Mouse (Mus musculus) limb, embryonic 11.5 days (tissue): ENCODE measurements around the gene Sv2b. TPM values are rescaled to one million over a fixed set of nuclear protein-coding genes. Genes with fewer than 3 reads are reported as not detected.

Experiments
- ATAC-seq: fragments of 200-750 bp; cut with Nextera tagmentation; 2 replicates; pipeline ENCODE4 v1.8.0; 2017; ENCODE audit warnings: low read depth; ENCODE audit not compliant: insufficient number of reproducible peaks, low FRiP score, low TSS enrichment
- DNase-seq: peaks from one replicate; pipeline ENCODE4 v3.0.0-alpha.2; 2015; ENCODE audit warnings: low spot score
- H3K27ac ChIP-seq: fragments of 300-500 bp; sonication (generic); replicated peaks from 2 replicates; pipeline ENCODE4 v1.5.1; 2014; ENCODE audit warnings: low read depth, mild to moderate bottlenecking, low read length
- H3K27me3 ChIP-seq: fragments of 300-500 bp; sonication (generic); 2 replicates; pipeline ENCODE4 v1.6.1; 2014; ENCODE audit warnings: mild to moderate bottlenecking, low read length, mixed read lengths; ENCODE audit not compliant: control insufficient read depth, insufficient read depth
- H3K36me3 ChIP-seq: fragments of 300-500 bp; sonication (generic); 2 replicates; pipeline ENCODE4 v1.6.1; 2014; ENCODE audit warnings: mild to moderate bottlenecking, low read length, moderate library complexity, mixed read lengths; ENCODE audit not compliant: control insufficient read depth, insufficient read depth
- H3K4me1 ChIP-seq: fragments of 300-500 bp; sonication (generic); 2 replicates; pipeline ENCODE4 v1.6.1; 2014; ENCODE audit warnings: low read length, mixed read lengths; ENCODE audit not compliant: control insufficient read depth, insufficient read depth
- H3K4me2 ChIP-seq: fragments of 300-500 bp; sonication (generic); 2 replicates; pipeline ENCODE4 v1.6.1; 2014; ENCODE audit warnings: low read depth, mild to moderate bottlenecking, moderate library complexity; ENCODE audit not compliant: severe bottlenecking
- H3K4me3 ChIP-seq: fragments of 300-500 bp; sonication (generic); 2 replicates; pipeline ENCODE4 v1.5.1; 2014; ENCODE audit warnings: low read depth, low read length
- H3K9ac ChIP-seq: fragments of 300-500 bp; sonication (generic); 2 replicates; pipeline ENCODE4 v1.6.1; 2014; ENCODE audit warnings: mild to moderate bottlenecking, low read length
- H3K9me3 ChIP-seq: fragments of 300-500 bp; sonication (generic); 2 replicates; pipeline ENCODE4 v1.6.1; 2016; ENCODE audit warnings: low read length; ENCODE audit not compliant: control insufficient read depth
- WGBS: fragments of 180-500 bp; shearing (Covaris S2); extraction: QIAGEN DNeasy Blood & Tissue Kit; methylation state at CpG from one replicate; pipeline ENCODE4 v1.1.7; 2014; 5-methylcytosine and 5-hydroxymethylcytosine counted together
- polyA plus RNA-seq: library from polyadenylated mRNA; unstranded; fragments of >200 nt; fragmentation: Nextera tagmentation; extraction: Ambion mirVana; gene quantifications from 2 replicates; pipeline ENCODE4 v1.2.1, GENCODE M21; 2014

Gene Sv2b
- polyA plus RNA-seq, 1 experiment from 2014 or later, result 1.1 TPM

DNA sequence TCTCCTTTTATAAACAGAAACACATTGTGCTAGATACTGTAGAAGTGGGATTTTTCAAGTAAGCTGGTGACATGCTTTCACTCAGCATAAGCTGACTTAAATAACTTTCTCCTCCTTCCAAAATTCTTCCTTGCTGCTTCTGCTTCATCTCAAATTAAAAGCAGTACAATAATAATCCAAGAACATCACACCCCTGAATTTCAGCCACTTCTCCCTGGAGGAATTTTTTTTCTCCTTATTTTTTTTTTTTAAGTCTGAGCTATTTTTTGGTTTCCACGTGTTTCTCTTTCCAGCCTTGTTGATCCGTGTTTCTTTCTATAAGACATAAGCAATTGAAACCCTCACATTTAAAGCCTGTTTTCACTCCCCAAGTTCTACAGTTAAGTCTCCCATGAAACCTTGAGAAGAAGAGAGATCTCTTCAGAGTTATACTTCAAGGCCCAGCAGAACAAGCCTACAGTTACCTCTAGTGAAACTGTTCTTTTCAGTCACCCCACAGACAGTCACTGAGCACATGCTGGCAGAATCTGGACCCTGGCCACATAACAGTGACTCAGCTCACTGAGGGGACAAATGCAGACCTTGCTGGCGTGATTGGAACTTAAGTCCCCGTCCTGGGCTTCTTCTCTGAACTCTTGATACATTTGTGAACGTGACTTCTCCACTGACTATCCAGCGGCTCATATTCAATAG is 6.4 kb downstream of the Sv2b start:
- Histone ChIP-seq H3K4me1 (no peaks in the 10 kb centered on the region), H3K27me3 (peaks cover 13% of the 10 kb centered on the region), H3K9me3 (no peaks in the 10 kb centered on the region), H3K9ac (no peak overlapping the region), H3K4me2 (no peak overlapping the region), H3K27ac (no peak overlapping the region), H3K4me3 (no peak overlapping the region), H3K36me3 (no peaks in the 10 kb centered on the region)
- ATAC-seq (no peak), DNase-seq (no peak)
- WGBS, result 89% methylated on average over 6 of the region's 6 CpGs

DNA sequence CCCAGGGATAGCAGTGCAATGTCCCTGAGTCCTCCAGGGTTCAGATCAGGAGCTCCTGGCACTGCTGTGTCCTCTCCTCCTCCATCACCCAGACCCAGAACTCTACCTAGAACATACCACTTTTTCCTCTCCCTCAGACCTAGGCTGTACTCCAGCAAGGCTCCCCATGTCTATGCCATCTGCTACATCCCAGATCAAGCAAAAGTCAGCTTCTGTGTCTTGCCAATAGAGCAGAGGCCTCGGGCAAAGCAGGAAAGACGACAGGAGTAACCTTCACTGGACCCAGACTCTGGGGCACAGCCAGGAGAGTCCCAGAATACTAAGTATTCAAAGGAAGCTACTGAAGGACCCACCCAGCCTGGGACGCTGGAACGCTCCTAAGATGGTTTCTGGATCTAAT is 9.8 kb downstream of the Sv2b start:
- Histone ChIP-seq H3K4me3 (no peak overlapping the region), H3K9ac (no peak overlapping the region), H3K4me2 (no peak overlapping the region), H3K27ac (no peak overlapping the region), H3K36me3 (no peaks in the 10 kb centered on the region), H3K9me3 (no peaks in the 10 kb centered on the region), H3K4me1 (no peaks in the 10 kb centered on the region), H3K27me3 (0 out of 2 replicates have a peak, but pooled peaks cover 2% of the 10 kb centered on the region)
- 86% methylated on average over 4 of the region's 4 CpGs for WGBS
- ATAC-seq (no peak), DNase-seq (no peak)

DNA sequence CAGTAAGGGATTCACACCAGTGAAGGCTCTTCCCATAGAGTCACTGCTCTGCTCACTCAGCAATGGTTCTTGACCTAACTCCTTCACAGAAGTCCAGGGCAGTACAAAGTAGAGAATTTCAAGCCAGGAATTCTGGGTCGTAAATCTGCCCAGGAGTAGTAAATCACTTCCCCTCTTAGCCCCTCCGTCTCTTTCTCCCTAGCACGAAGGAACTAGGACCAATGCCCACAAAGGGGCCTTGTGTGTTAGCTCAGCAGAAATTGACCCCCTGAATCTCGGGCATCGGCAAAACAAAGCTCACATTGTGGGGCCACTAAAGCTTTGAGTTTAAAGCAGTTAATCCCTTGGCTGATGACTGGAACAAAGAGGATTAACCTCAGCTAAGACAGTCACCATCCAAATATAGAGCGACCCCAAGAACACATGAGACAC is 12.4 kb downstream of the Sv2b start:
- Histone ChIP-seq H3K4me1 (no peaks in the 10 kb centered on the region), H3K9me3 (no peaks in the 10 kb centered on the region), H3K27me3 (no peaks in the 10 kb centered on the region), H3K4me2 (no peak overlapping the region), H3K9ac (no peak overlapping the region), H3K27ac (no peak overlapping the region), H3K4me3 (no peak overlapping the region), H3K36me3 (no peaks in the 10 kb centered on the region)
- DNase-seq (peak; percentile 51), ATAC-seq (peak; percentile 65)
- WGBS, result 17% methylated on average over 6 of the region's 6 CpGs

DNA sequence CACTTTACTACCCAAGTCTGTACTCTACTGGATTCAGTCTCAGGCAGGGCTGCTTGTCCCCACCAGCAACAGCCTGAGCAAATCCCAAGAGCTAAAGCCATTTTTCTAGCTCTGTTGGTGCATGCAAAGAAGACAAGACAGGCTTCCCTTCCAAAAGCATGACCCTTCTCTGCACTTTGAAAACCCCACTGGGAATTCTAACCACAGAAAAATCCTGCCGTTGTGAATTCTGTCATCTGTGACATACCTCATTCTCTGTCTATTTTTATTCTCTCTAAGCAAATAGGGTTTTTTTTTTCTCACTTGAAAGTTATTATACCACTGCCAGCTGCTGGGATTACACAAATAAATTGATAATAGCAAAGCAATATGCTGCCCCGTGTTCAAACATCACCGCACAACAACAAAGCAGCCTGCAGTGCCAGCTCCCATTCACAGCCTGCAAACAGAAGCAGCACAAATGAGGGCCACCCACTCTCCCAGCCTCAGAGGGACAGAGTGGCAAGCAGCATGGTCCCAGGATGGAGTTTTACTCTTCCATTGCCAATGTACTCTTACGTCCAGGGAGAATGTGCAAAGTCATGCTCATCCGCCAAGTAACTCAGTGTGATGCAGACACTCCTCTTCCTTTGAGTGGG is 13.7 kb downstream of the Sv2b start:
- Histone ChIP-seq H3K4me3 (no peak overlapping the region), H3K4me2 (no peak overlapping the region), H3K4me1 (no peaks in the 10 kb centered on the region), H3K27ac (no peak overlapping the region), H3K36me3 (no peaks in the 10 kb centered on the region), H3K9ac (no peak overlapping the region), H3K9me3 (no peaks in the 10 kb centered on the region), H3K27me3 (no peaks in the 10 kb centered on the region)
- ATAC-seq (no peak), DNase-seq (no peak)
- WGBS, result 81% methylated on average over 5 of the region's 5 CpGs

DNA sequence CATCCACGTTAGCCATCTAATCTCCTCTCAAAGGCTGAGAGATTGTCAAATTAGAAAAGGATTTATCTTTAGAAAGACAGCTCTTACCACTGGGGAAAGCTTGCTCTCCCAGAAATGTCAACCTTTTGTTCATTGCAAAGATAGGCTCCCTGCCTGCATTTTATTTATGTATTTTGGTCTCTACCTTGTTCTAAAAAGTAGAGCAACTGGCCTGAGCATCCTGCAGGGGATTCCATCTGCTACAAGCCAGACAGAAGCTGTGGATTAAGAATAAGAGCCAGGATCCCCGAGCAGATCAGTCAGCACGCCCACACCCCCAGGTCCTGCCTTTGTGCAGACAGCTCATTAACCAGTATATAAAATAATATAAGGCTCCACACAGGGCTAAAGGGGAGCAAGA is 16.8 kb downstream of the Sv2b start:
- Histone ChIP-seq H3K9ac (no peak overlapping the region), H3K9me3 (no peaks in the 10 kb centered on the region), H3K4me1 (no peaks in the 10 kb centered on the region), H3K27ac (no peak overlapping the region), H3K4me2 (no peak overlapping the region), H3K4me3 (no peak overlapping the region), H3K27me3 (no peaks in the 10 kb centered on the region), H3K36me3 (no peaks in the 10 kb centered on the region)
- no peak for ATAC-seq
- WGBS, result 45% methylated on average over 3 of the region's 3 CpGs
- no peak for DNase-seq

DNA sequence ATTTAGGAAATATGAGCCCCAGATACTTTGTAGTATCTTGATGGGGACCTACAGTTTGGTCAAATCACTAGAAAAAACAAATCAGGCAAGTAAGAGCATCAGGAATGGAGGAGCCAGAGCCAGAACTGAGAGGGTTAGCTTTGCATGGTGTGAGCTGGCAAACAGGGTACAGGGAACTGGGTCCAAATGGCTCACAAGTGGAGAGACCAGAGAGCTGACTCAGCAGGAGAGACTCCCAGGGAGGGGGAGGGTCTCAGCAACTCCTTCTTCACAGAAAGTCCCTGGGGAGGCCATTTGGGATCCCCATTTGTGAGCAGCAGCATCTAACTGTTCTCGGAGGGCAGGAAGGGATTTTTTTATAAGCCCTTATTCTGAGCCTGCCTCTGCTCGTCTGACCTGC is 18.5 kb downstream of the Sv2b start:
- 10% methylated on average over 2 of the region's 2 CpGs for WGBS
- no peak overlapping the region for H3K4me3 ChIP-seq
- no peaks in the 10 kb centered on the region for H3K27me3 ChIP-seq

DNA sequence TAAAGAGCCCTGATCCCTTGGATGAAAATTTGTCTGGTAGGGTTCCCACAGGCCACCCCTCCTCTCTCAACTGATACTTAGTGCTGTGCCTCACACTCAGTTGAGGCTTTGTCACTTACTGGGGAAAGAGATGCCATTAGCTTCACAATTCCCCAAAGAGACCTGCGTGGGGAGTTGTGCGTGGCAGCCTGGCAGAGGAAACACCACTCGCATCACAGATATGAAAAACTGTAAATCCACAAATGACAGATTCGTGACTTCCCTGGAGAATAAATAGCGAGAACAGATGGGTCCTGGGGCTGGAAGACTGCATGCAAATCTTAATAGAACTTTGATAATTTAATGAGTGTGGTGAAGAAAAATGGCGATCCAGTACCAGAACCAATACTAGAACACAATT is 21.8 kb downstream of the Sv2b start:
- Histone ChIP-seq H3K27ac (no peak overlapping the region), H3K4me2 (no peak overlapping the region), H3K9ac (no peak overlapping the region), H3K4me3 (no peak overlapping the region), H3K9me3 (no peaks in the 10 kb centered on the region), H3K27me3 (no peaks in the 10 kb centered on the region), H3K4me1 (no peaks in the 10 kb centered on the region), H3K36me3 (no peaks in the 10 kb centered on the region)
- ATAC-seq (no peak), DNase-seq (no peak)
- 89% methylated on average over 6 of the region's 6 CpGs for WGBS

More for the DNA sequence above, 18.5 kb downstream of the Sv2b start:
- H3K9me3 ChIP-seq, result no peaks in the 10 kb centered on the region
- no peaks in the 10 kb centered on the region for H3K36me3 ChIP-seq
- H3K9ac ChIP-seq, result no peak overlapping the region
- H3K4me2 ChIP-seq, result no peak overlapping the region
- H3K4me1 ChIP-seq, result no peaks in the 10 kb centered on the region
- ATAC-seq, result no peak
- DNase-seq, result no peak
- no peak overlapping the region for H3K27ac ChIP-seq

DNA sequence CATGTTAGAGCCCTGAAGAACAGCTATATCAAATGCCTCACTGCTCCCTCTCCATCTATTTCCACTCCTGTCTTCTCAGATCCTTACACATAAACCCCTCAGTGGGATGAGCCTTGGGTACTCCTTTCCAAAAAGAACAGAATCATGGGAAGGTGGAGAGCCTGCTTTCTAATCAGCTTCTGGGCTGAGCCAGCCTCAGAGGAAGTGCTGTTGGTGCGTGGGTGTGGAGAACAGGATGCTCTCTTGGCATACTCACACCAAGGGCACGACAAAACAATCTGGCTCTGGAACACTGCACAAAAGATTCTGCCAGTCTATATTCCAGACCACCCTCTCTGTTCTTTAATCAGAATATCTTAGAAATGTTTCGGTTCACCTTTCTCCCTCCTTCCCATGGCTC is 26.1 kb downstream of the Sv2b start:
- WGBS, result 84% methylated on average over 3 of the region's 3 CpGs
- Histone ChIP-seq H3K4me3 (no peak overlapping the region), H3K4me1 (no peaks in the 10 kb centered on the region), H3K9me3 (no peaks in the 10 kb centered on the region), H3K27me3 (no peaks in the 10 kb centered on the region), H3K36me3 (no peaks in the 10 kb centered on the region), H3K9ac (no peak overlapping the region), H3K4me2 (no peak overlapping the region), H3K27ac (no peak overlapping the region)
- ATAC-seq (no peak), DNase-seq (no peak)
